Mouse (Mus musculus) brain, adult 2 months (tissue): ENCODE measurements at regions not wholly inside any gene's neighbourhood (a gene's known extent, or its start where the extent isn't known, plus 50 kb on each side); places are given as distances from the start of the nearest gene placed in this dataset.
"Not testable (repeated sequence)": the region's sequence is repeated elsewhere in the genome, so short reads cannot be mapped to it uniquely, and the experiment has no call there.

ENCODE experiments used
- DNase-seq: peaks from one replicate; pipeline ENCODE4 v3.0.0; 2011; ENCODE audit warnings: low read depth, low spot score

DNA sequence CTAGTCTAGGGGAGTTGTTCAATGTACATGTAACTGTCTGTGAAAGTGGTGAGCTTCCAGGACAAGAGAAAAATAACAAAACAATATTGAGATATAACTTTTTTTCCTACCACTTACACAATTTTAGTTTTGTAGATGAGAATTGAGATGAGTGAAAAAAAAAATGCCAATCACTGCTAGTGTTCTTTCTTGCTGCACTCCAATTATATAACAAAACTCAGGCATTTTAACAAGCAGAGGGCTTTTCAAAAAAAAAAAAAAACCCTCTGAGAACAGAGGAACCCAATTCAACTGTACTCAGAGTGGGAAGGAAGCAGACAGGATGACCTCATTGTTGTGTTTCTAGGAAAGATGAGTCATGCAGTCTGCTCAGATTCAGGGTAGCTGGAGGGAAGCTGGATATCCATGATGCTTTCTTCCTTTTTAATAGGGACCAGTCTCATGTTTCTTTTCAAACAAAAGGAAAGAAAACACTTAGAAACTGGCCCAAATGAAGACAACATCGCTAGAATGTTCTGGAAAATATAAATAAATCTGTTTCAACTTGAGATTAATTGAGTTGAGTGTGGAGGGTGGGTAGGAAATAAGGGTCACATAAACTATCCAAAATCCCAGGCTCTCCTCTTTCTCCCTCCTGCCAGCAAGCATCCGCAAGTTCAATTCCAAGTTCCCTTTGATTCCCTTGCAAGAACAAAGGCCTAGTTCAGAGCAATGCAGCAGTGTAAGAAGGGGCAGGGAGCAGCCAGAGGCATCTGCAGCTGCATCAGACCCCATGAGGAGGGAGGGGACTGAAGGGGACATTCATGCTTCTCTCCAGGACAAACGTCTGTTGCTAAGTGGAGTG is 250.6 kb downstream of the Trib2 start:
- DNase-seq = peak; percentile 91

GRCm38 (mm10) chr12:15562826-15563225 is 253.9 kb downstream of the Trib2 start:
- no peak for DNase-seq

DNA sequence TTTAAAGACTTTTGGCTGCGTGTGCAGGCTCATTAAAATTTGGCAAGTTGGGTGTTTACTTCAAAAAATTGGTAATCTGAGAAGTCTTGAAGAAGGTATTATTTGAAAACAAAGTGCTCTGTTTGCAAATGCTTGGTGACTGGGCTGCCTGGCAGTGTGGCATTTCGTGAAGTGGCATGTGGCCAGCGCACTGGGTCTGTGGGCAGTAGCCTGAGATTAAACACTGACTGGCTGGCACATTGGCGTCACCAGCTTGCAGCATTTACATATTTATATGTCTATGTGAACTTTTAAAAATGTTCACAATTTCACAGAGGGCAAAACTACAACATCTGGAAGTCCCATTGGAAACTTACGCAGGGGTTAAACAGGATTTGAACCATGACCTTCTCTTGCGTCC is 261.3 kb downstream of the Trib2 start:
- DNase-seq = peak; percentile 38

- DNase-seq = no peak
Observed at GRCm38 (mm10) chr12:15553681-15554007, 263.1 kb downstream of the Trib2 start.

DNA sequence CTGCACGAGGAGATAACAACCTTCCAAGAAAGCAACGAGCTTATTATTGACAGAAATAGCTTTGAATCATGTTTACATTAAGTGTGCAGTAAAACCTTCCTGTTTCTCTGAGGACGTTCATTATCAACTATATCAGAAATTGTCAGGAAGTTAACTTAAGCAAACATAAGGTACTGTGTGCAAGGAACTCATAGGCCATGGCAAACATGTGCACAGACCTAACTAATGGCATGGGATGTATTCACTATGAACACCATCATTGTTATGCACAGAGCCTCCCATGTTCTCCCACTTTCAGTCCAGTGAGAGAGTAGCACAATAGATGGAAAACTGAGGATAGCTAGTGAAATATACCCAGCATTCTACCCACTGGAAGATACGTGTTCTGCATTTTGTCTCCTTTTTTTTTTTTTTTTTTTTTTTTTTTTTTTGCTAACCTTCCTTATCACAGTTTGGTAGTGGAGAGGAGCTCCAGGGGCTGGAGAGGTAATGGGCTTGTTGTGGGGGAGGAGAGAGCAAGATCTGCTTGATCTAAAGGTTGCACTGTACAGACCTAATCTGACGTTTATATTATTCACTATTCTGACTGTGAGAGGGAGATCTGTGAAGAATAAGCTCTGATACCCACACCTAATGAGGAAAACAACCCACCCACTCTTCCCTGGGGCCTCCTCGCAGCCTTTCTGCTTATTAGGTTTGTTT is 263.6 kb downstream of the Trib2 start:
- DNase-seq = no peak

DNA sequence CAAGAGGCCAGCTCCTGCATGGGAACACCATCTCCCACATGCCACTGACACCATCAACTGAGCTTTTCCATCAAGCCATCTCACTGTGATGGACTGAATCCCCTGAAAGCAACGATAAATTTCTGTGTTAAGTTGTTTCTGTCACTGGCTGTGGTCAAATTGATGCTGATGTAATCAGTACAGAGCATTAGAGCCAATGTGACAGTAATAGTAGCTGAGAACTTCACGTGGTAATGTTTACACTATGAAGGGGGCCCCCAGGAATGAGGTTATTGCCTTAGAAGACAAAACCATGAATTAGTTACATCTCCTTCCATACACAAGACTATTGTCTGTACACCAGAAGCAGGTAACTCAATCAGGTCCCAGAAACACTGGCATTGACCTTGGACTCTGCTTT is 264.5 kb downstream of the Trib2 start:
- DNase-seq = no peak

DNA sequence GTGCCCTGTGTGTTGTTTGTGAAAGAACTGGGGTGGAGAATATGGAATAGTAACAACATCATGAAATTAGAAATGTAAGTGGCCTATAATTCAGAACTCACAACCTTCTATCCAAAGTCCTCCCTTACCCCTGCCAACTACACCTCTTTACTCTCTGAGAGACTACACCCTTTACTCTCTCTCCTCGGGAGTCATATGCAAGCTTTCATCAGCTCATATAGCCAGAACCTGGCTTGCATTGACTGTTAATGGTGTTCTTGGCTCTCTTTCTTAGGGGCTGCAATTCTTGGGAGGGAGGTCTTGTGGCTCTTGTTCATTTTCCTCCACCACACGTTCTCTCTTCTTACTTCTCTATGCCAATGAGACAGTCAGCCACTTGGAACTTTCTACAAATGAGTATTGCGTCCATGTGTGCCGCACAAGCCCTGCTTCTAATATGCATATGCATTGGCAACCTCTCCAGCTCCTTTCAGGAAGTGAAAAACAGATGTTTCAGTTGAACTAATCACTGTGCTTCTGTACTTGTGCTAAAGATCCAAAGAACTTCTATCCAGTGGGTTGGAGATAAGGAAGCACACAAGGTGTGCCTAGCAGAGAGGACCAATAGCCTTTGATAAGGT is 265.3 kb downstream of the Trib2 start:
- no peak for DNase-seq

DNA sequence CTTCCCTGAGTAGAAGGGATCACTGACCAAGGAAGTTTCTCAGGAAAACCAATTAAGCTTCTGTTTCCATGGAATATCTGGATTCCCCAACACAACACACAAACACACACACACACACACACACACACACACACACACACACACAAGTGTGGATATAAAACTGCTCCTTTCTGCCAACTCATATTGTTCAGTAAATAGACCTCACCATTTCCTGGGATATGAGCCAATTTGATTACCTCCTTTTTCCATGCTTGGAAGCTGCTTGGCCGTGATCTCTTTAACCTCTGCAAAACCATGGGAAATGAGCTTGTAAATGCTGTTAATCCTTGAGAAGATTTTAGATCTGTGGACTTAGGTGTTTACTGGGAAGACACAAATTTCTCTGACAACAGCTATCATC is 272.4 kb downstream of the Trib2 start:
- no peak for DNase-seq

GRCm38 (mm10) chr12:15542486-15542885 is 274.2 kb downstream of the Trib2 start:
- no peak for DNase-seq

DNA sequence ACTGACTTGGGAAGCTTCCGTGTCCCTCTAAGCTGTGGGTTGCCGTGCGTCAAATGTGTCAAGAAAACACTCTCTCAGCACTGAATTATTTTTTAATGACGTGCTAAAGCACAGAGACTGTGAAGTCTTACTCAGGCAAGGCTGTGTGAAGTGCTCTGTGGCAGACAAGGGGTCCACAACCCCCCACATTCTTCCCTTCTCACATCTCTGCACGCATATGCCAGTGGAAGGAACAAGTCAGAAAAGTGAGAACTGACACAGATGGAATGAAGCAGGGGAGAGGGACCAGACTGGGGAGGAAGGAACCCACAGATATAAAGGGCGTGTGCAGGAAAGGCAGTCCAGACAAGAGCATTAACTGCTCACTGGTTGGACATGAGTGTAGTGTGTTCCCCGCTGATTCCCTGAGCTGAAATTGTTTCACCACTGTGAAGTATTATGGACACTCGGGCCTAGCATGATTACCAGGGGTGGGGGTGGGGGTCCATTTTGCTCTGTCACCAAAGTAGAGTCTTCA is 279.8 kb downstream of the Trib2 start:
- DNase-seq = no peak

GRCm38 (mm10) chr12:15536247-15536646 is 280.5 kb downstream of the Trib2 start:
- DNase-seq = no peak

DNA sequence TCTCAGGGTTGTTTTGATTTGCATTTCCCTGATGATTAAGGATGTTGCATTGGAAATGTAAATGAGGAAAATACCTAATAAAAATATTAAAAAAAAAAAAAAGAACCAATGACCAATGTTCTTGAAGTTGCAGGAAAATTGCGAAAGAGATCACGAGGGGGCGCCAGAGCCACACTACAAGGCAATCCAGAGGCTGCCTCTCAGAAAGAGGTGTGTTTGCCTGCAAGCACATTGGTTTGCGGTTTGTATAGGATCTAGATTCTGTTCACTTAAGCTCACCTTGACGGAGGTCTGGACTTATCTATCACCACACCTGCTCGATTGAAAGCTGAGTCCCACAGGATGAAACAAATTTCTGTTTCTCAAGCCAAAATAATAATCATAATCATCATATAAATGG is 280.9 kb downstream of the Trib2 start:
- DNase-seq = peak; percentile 90

GRCm38 (mm10) chr12:15520783-15521407 is 295.8 kb downstream of the Trib2 start:
- peak; percentile 57 for DNase-seq

DNA sequence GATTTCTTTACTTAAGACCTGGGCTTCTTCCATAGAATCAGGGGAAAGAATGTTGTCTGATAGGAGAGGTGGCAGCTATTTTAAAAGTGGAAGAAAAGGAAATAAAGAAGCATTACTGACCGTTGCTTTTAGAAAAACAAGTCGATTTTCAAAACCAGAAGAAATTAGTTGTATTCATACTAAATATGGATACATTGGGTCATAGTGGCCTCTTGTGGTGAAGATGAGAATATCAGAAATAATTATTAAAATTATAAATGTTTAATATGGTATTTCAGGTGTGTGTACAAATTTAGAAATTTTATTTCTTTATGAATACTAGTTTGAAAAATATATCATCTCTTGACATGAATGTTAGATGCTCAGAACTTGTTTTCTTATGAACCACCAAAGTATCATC is 304.7 kb downstream of the Trib2 start:
- DNase-seq = no peak

GRCm38 (mm10) chr12:15507576-15507975 is 309.1 kb downstream of the Trib2 start:
- DNase-seq = peak; percentile 81

GRCm38 (mm10) chr12:15493640-15494039 is 323.1 kb downstream of the Trib2 start:
- peak; percentile 24 for DNase-seq

DNA sequence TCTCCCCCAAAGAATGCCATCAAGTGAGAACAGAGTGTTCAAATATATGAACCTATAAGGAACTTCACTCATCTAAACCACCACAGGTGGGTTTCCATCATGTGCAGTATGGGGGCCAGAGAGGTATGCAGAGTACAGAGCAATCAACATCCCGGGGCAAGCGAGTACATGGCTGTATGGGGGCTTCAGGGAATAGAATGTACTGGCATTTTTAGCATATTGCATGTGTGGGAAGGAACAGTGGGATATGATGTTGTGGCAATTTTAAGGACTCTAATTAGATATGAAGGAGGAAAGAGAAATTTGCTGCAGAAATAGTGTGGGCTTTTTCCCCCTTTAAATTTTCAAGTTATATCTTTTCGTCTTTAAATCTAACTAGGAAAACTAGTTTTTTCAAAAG is 344.0 kb downstream of the Trib2 start:
- peak; percentile 28 for DNase-seq

GRCm38 (mm10) chr12:15459429-15459828 is 357.3 kb downstream of the Trib2 start:
- DNase-seq = peak; percentile 69

- not testable (repeated sequence) for DNase-seq
Observed at GRCm38 (mm10) chr12:15456369-15456768, 360.4 kb downstream of the Trib2 start.

DNA sequence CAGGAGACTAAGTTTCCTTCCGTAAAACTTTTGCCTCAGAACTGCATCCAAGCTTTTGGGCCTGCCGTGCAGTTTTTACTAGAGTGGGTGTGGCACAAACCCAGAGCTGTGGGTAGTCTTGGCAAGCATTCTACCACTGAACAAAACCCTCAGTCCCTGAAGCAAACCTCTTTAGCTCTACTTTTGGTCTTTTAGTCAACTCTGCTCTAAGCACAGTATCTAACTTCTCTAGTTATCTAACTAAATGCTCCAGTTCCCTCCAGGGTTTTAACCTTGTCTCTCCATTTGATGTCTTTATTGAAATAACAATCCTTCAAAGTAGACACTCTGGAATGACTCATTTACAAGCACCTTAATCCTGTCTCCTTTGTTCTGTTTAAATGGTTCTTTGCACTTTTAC is 361.0 kb downstream of the Trib2 start:
- peak; percentile 25 for DNase-seq

GRCm38 (mm10) chr12:15449484-15449883 is 367.2 kb downstream of the Trib2 start:
- no peak for DNase-seq

DNA sequence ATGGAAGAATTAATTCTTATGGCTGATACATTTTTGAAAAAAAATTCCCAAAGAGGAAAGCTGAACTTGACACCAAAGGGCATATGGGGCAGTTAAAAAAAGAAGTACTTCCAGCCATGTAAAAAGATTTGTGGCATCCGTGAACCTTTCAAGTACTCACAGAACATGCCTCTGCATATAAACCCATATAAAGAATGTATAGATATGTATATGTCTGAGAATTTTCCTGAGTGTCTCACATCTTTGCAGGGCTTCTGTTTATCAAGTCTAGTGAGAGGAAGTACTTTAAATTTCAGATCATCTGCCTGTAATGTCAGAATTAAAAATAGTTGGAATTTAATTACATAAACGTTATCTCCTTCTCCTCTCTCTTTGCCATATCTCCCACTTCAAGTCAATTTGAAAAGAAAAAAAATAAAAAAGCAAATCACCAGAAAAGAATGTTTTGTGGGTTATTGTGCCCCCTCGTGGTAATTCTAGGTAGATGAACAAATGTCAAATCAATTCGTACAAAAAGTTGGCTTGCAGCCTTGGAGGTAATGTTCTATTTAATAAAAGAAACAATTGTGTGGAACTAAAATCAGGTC is 400.4 kb downstream of the Trib2 start:
- DNase-seq = peak; percentile 53
